Mouse (Mus musculus) left cerebral cortex, adult 18-20 months (tissue): ENCODE results near the gene Rab1a. TPM values are rescaled to one million over a fixed set of nuclear protein-coding genes. Genes with fewer than 3 reads are reported as not detected.
"Not testable (repeated sequence)": the region's sequence is repeated elsewhere in the genome, so short reads cannot be mapped to it uniquely, and the experiment has no call there.

ENCODE experiments used
- DNase-seq, 2 experiments: peaks; one replicate each; pipeline ENCODE4 v3.0.0; 2021 to 2022; ENCODE audit warnings: low spot score in 2 of 2, mixed read lengths in 1 of 2
- total RNA-seq, 2 experiments: library from RNA; stranded (reverse); gene quantifications; 2 replicates each; pipeline ENCODE4 v1.2.3; 2021

Gene Rab1a
- total RNA-seq, 2 experiments from 2014 or later: 189 to 193 TPM

GRCm38 (mm10) chr11:20216415-20216814, 15.2 kb downstream of the Rab1a start:
- no peak for DNase-seq

DNA sequence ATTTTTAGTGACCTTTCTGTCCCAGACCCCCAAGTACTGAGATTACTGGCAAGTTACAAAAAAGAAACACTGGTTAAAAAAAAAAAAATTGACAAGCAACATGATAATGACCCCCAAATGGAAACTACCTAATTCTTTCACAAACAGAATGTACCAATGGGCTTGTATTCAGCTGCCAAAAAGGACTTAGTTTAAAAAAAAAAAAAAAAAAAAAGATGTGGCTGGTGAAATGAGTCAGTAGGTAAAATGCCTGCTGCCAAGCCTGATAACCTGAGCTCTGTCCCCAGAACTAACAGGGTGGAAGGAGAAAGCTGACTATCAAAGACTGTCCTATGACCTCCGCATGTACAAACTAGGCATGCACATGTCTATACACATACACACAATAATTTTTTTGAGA, 16.0 kb downstream of the Rab1a start:
- DNase-seq: no peak

- not testable (repeated sequence) for DNase-seq
These were observed 20.4 kb downstream of the Rab1a start for GRCm38 (mm10) chr11:20221671-20222070.

GRCm38 (mm10) chr11:20224196-20224595, 23.0 kb downstream of the Rab1a start:
- no peak for DNase-seq

DNA sequence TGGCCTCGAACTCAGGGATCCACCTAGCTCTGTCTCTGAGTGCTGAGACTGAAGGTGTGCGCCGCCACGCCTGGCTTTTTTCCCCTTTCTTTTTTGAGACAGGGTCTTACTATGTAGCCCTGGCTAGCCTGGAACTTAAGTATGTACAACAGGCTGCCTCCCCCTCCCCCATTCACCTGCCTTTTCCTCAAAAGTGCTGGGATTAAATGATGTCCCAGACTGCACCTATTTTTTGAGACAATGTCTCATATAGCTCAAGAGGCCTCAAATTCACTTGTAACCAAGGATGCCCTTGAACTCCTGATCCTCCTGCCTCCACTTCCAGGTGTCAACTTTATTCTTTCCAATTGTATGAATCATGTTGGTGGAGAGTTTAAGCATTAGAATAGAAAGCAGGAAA, 24.7 kb downstream of the Rab1a start:
- no peak for DNase-seq

GRCm38 (mm10) chr11:20228666-20229065, 27.4 kb downstream of the Rab1a start:
- DNase-seq: no peak

GRCm38 (mm10) chr11:20229311-20229710, 28.1 kb downstream of the Rab1a start:
- no peak for DNase-seq

DNA sequence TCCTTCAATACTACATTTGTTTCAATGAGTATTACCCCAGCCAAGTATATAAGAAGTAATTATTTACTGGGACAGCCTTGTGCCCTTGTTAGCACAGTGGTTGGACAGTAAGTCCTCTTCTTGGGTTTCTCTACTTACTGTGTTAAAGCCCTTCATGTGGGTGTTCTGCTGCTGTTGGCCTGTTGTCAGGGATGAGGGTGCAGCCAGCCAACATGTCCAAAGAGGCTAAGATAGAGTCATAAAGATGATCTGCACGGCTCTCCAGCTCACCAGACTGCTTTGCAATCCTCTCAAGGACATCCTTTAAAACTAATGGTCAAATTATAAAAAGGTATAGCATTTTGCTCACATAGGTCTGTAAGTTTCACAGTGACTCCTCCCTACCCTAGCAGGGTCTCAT, 29.1 kb downstream of the Rab1a start:
- DNase-seq: no peak

DNA sequence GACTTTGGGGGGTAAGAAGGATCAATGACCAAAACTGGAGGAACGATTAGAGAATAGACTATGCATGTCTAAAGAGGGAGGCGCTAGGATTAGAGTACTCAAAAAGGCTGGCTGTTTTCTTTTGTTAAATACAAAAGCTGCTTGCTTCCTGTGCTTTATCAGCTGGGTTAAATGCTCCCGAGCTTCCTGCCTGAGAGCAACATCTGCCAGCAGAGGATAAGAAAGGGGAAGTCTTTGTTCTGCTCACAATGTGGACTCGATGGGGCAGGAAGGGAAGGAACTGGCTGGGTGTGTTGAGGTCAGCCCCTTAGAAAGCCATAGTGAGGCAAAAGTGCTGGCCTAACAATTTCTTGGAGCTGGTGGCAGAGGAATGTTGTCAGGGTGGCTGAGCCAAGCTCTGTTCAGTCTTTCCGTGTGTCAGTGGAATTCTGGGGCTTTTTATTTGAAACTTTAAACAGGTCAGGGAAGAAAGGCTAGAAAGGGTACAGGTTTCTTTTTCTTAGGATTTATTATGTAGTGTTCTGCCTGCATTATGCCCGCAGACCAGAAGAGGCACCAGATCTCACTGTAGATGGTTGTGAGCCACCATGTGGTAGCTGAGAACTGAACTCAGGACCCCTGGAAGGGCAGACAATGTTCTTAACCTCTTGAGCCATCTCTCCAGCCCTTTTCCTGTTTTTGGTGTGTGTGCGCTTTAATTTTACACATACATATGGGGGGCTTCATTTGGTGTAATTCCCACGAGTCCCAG, 30.1 kb downstream of the Rab1a start:
- no peak for DNase-seq

- DNase-seq: no peak
These were observed 31.0 kb downstream of the Rab1a start for GRCm38 (mm10) chr11:20232016-20232755.

- no peak for DNase-seq
These were observed 33.0 kb downstream of the Rab1a start for GRCm38 (mm10) chr11:20234233-20234632.

GRCm38 (mm10) chr11:20237018-20237417, 35.8 kb downstream of the Rab1a start:
- no peak for DNase-seq

DNA sequence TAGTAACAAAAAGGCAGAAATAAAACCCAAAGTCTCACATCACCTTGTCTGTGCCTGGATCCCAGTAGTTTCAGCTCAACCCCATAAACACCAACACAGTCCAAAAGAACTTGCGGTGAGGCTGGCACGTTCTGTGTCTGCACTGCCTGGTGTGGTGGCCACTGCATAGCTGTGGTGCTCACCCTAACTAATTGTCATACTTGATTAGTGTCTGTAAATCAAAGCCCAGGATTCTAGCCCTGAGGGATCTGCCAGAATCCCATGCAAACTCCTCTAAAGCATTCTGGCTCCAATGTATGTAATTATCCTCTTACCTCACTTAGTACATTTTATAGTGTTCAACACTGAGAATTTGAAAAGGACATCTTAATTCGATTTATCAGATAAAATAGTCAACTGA, 36.7 kb downstream of the Rab1a start:
- DNase-seq: no peak

DNA sequence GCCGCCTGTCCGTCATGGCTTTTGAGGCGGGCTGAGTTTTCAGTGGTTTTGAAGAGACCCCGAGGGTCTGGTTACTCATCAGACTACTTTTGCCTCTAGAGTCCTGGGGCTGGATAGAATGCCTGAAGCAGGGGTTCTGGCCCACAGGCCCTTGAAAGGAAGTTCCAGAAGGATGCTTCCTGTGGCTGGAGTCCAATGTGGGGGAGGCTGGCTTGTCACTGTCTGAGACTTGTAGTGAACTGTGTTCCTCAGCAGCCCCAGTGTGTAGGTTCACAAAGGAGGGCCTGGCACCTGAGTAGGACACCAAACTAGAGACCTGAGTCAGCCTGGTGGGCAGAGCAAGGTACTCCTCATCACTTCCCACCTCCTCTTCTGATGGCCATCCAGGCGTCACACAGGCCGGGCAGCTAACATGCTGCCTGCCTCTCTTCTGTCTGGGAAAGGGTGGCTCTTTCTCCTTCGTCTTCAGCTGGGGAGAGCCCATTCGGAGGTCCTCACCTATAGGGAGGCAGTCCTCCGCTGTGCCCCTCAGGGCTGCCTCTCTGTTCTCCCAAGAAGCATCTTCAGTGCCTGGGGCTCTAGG, 38.1 kb downstream of the Rab1a start:
- peak in 1 of 2 experiments; percentile 36 for DNase-seq

DNA sequence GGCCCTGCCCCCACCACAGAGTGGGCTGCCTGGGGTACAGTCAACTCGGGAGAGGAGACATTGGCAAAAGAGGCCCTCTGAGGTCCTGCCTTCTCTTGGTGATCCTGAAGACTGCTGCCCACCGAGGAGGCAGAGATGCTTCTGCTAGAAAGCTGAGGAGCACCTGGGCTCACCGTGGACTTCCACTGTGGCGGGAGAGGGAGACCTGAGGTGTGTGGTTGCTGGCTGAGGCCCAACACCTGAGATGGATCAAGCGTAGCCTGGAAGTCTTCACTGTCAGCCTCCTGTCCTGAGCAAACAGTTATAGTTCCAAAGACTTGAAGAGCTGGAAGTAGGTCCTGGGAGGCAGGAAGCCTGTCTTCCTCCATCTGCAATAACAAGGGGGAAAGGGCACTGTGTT, 39.1 kb downstream of the Rab1a start:
- DNase-seq: no peak

GRCm38 (mm10) chr11:20241311-20241710, 40.1 kb downstream of the Rab1a start:
- no peak for DNase-seq

GRCm38 (mm10) chr11:20242366-20243056, 41.3 kb downstream of the Rab1a start:
- DNase-seq: no peak

- no peak for DNase-seq
These were observed 42.1 kb downstream of the Rab1a start for GRCm38 (mm10) chr11:20243214-20243913.

GRCm38 (mm10) chr11:20244336-20245290, 43.4 kb downstream of the Rab1a start:
- no peak for DNase-seq

- no peak for DNase-seq
These were observed 44.1 kb downstream of the Rab1a start for GRCm38 (mm10) chr11:20245316-20245715.
